Mouse (Mus musculus): ENCODE measurements at regions not wholly inside any gene's neighbourhood (a gene's known extent, or its start where the extent isn't known, plus 50 kb on each side); places are given as distances from the start of the nearest gene placed in this dataset.
A peak's percentile ranks its signal among the peaks of the same experiment; 100 is the strongest.

GRCm38 (mm10) chr7:136624496-136624895 lies 269.9 kb upstream of the Mgmt start:
- Histone ChIP-seq H3K4me2 (replicated peaks) (no peak overlapping the region), H3K9me3 (ENCODE audit: control insufficient read depth, low read length) (no peaks in the 10 kb centered on the region), H3K4me3 (replicated peaks; ENCODE audit: low read length) (no peak overlapping the region), H3K9ac (no peak overlapping the region), H3K4me1 (replicated peaks; ENCODE audit: control insufficient read depth, insufficient read depth, low read length) (no peaks in the 10 kb centered on the region), H3K27me3 (ENCODE audit: control insufficient read depth, insufficient read depth, low read length) (no peaks in the 10 kb centered on the region), H3K36me3 (replicated peaks; ENCODE audit: control insufficient read depth, insufficient read depth) (no peaks in the 10 kb centered on the region), H3K27ac (no peak overlapping the region)
- ATAC-seq (ENCODE audit: low FRiP score) = no peak
- DNase-seq (ENCODE audit: low spot score) = no peak
- 68% methylated on average over 4 of the region's 4 CpGs for WGBS

GRCm38 (mm10) chr7:136631089-136631488 lies 263.3 kb upstream of the Mgmt start:
- Histone ChIP-seq H3K9me3 (ENCODE audit: control insufficient read depth, low read length) (no peaks in the 10 kb centered on the region), H3K4me2 (replicated peaks) (no peak overlapping the region), H3K36me3 (replicated peaks; ENCODE audit: control insufficient read depth, insufficient read depth) (no peaks in the 10 kb centered on the region), H3K4me1 (replicated peaks; ENCODE audit: control insufficient read depth, insufficient read depth, low read length) (no peaks in the 10 kb centered on the region), H3K4me3 (replicated peaks; ENCODE audit: low read length) (no peak overlapping the region), H3K9ac (no peak overlapping the region), H3K27ac (no peak overlapping the region), H3K27me3 (ENCODE audit: control insufficient read depth, insufficient read depth, low read length) (no peaks in the 10 kb centered on the region)
- ATAC-seq (ENCODE audit: low FRiP score) (no peak), DNase-seq (ENCODE audit: low spot score) (peak; percentile 52)
- WGBS = 53% methylated on average over 3 of the region's 3 CpGs

GRCm38 (mm10) chr7:136640160-136640559 lies 254.3 kb upstream of the Mgmt start:
- Histone ChIP-seq H3K9ac (no peak overlapping the region), H3K27me3 (ENCODE audit: control insufficient read depth, insufficient read depth, low read length) (no peaks in the 10 kb centered on the region), H3K4me2 (replicated peaks) (no peak overlapping the region), H3K27ac (no peak overlapping the region), H3K4me3 (replicated peaks; ENCODE audit: low read length) (no peak overlapping the region), H3K9me3 (ENCODE audit: control insufficient read depth, low read length) (no peaks in the 10 kb centered on the region), H3K36me3 (replicated peaks; ENCODE audit: control insufficient read depth, insufficient read depth) (no peaks in the 10 kb centered on the region), H3K4me1 (replicated peaks; ENCODE audit: control insufficient read depth, insufficient read depth, low read length) (no peaks in the 10 kb centered on the region)
- DNase-seq (ENCODE audit: low spot score) (no peak), ATAC-seq (ENCODE audit: low FRiP score) (no peak)
- 36% methylated on average over 5 of the region's 5 CpGs for WGBS

- no peak for DNase-seq (ENCODE audit: low spot score)
- Histone ChIP-seq H3K4me3 (replicated peaks; ENCODE audit: low read length) (no peak overlapping the region), H3K36me3 (replicated peaks; ENCODE audit: control insufficient read depth, insufficient read depth) (no peaks in the 10 kb centered on the region), H3K9me3 (ENCODE audit: control insufficient read depth, low read length) (no peaks in the 10 kb centered on the region), H3K27me3 (ENCODE audit: control insufficient read depth, insufficient read depth, low read length) (no peaks in the 10 kb centered on the region), H3K4me1 (replicated peaks; ENCODE audit: control insufficient read depth, insufficient read depth, low read length) (no peaks in the 10 kb centered on the region), H3K4me2 (replicated peaks) (no peak overlapping the region), H3K9ac (no peak overlapping the region), H3K27ac (no peak overlapping the region)
- WGBS = 89% methylated on average over 7 of the region's 7 CpGs
- no peak for ATAC-seq (ENCODE audit: low FRiP score)
These were observed 253.6 kb upstream of the Mgmt start for GRCm38 (mm10) chr7:136640771-136641170.

- Histone ChIP-seq H3K27me3 (ENCODE audit: control insufficient read depth, insufficient read depth, low read length) (no peaks in the 10 kb centered on the region), H3K9me3 (ENCODE audit: control insufficient read depth, low read length) (0 out of 2 replicates have a peak, but pooled peaks cover 3% of the 10 kb centered on the region), H3K4me1 (replicated peaks; ENCODE audit: control insufficient read depth, insufficient read depth, low read length) (no peaks in the 10 kb centered on the region), H3K36me3 (replicated peaks; ENCODE audit: control insufficient read depth, insufficient read depth) (no peaks in the 10 kb centered on the region), H3K4me3 (replicated peaks; ENCODE audit: low read length) (no peak overlapping the region), H3K9ac (no peak overlapping the region), H3K27ac (no peak overlapping the region), H3K4me2 (replicated peaks) (no peak overlapping the region)
- no peak for ATAC-seq (ENCODE audit: low FRiP score)
- WGBS = 87% methylated on average over 4 of the region's 4 CpGs
- DNase-seq (ENCODE audit: low spot score) = no peak
These were observed 244.6 kb upstream of the Mgmt start for GRCm38 (mm10) chr7:136649796-136650195.

- H3K27me3 ChIP-seq (ENCODE audit: control insufficient read depth, insufficient read depth, low read length) = no peaks in the 10 kb centered on the region
- ATAC-seq (ENCODE audit: low FRiP score) (no peak), DNase-seq (ENCODE audit: low spot score) (no peak)
- H3K4me3 ChIP-seq (replicated peaks; ENCODE audit: low read length) = no peak overlapping the region
- H3K4me1 ChIP-seq (replicated peaks; ENCODE audit: control insufficient read depth, insufficient read depth, low read length) = no peaks in the 10 kb centered on the region; the same call in 1 of the 2 replicates
- no peak overlapping the region for H3K9ac ChIP-seq
- H3K27ac ChIP-seq = no peak overlapping the region
- H3K4me2 ChIP-seq (replicated peaks) = no peak overlapping the region
- no peaks in the 10 kb centered on the region for H3K9me3 ChIP-seq (ENCODE audit: control insufficient read depth, low read length)
- H3K36me3 ChIP-seq (replicated peaks; ENCODE audit: control insufficient read depth, insufficient read depth) = no peaks in the 10 kb centered on the region
These were observed 234.5 kb upstream of the Mgmt start for GRCm38 (mm10) chr7:136659930-136660329.

- H3K27ac ChIP-seq = no peak overlapping the region
- WGBS = 65% methylated on average over 2 of the region's 2 CpGs
These were observed 234.0 kb upstream of the Mgmt start for GRCm38 (mm10) chr7:136660401-136660800.

GRCm38 (mm10) chr7:136664424-136665082 lies 229.9 kb upstream of the Mgmt start:
- Histone ChIP-seq H3K4me1 (replicated peaks; ENCODE audit: control insufficient read depth, insufficient read depth, low read length) (no peaks in the 10 kb centered on the region; the same call in 1 of the 2 replicates), H3K27me3 (ENCODE audit: control insufficient read depth, insufficient read depth, low read length) (no peaks in the 10 kb centered on the region), H3K4me2 (replicated peaks) (no peak overlapping the region), H3K9me3 (ENCODE audit: control insufficient read depth, low read length) (no peaks in the 10 kb centered on the region), H3K27ac (no peak overlapping the region), H3K4me3 (replicated peaks; ENCODE audit: low read length) (no peak overlapping the region), H3K9ac (no peak overlapping the region), H3K36me3 (replicated peaks; ENCODE audit: control insufficient read depth, insufficient read depth) (no peaks in the 10 kb centered on the region)
- DNase-seq (ENCODE audit: low spot score) (no peak), ATAC-seq (ENCODE audit: low FRiP score) (no peak)
- WGBS = 67% methylated on average over 10 of the region's 10 CpGs

More at GRCm38 (mm10) chr7:136660401-136660800, 234.0 kb upstream of the Mgmt start:
- ATAC-seq (ENCODE audit: low FRiP score) (no peak), DNase-seq (ENCODE audit: low spot score) (no peak)
- Histone ChIP-seq H3K4me2 (replicated peaks) (no peak overlapping the region), H3K27me3 (ENCODE audit: control insufficient read depth, insufficient read depth, low read length) (no peaks in the 10 kb centered on the region), H3K9me3 (ENCODE audit: control insufficient read depth, low read length) (no peaks in the 10 kb centered on the region), H3K36me3 (replicated peaks; ENCODE audit: control insufficient read depth, insufficient read depth) (no peaks in the 10 kb centered on the region), H3K4me1 (replicated peaks; ENCODE audit: control insufficient read depth, insufficient read depth, low read length) (no peaks in the 10 kb centered on the region; the same call in 1 of the 2 replicates), H3K4me3 (replicated peaks; ENCODE audit: low read length) (no peak overlapping the region), H3K9ac (no peak overlapping the region)

GRCm38 (mm10) chr7:136665901-136666300 lies 228.5 kb upstream of the Mgmt start:
- H3K4me2 ChIP-seq (replicated peaks) = no peak overlapping the region
- H3K9me3 ChIP-seq (ENCODE audit: control insufficient read depth, low read length) = no peaks in the 10 kb centered on the region
- H3K9ac ChIP-seq = no peak overlapping the region
- no peaks in the 10 kb centered on the region for H3K27me3 ChIP-seq (ENCODE audit: control insufficient read depth, insufficient read depth, low read length)
- ATAC-seq (ENCODE audit: low FRiP score) (no peak), DNase-seq (ENCODE audit: low spot score) (no peak)
- no peaks in the 10 kb centered on the region; the same call in 1 of the 2 replicates for H3K4me1 ChIP-seq (replicated peaks; ENCODE audit: control insufficient read depth, insufficient read depth, low read length)
- WGBS = 90% methylated on average over 2 of the region's 2 CpGs
- no peaks in the 10 kb centered on the region for H3K36me3 ChIP-seq (replicated peaks; ENCODE audit: control insufficient read depth, insufficient read depth)
- H3K4me3 ChIP-seq (replicated peaks; ENCODE audit: low read length) = no peak overlapping the region
- H3K27ac ChIP-seq = no peak overlapping the region

GRCm38 (mm10) chr7:136666707-136667106 lies 227.7 kb upstream of the Mgmt start:
- Histone ChIP-seq H3K9ac (no peak overlapping the region), H3K4me2 (replicated peaks) (no peak overlapping the region), H3K27ac (no peak overlapping the region), H3K4me1 (replicated peaks; ENCODE audit: control insufficient read depth, insufficient read depth, low read length) (no peaks in the 10 kb centered on the region; the same call in 1 of the 2 replicates), H3K9me3 (ENCODE audit: control insufficient read depth, low read length) (no peaks in the 10 kb centered on the region), H3K4me3 (replicated peaks; ENCODE audit: low read length) (no peak overlapping the region), H3K36me3 (replicated peaks; ENCODE audit: control insufficient read depth, insufficient read depth) (no peaks in the 10 kb centered on the region), H3K27me3 (ENCODE audit: control insufficient read depth, insufficient read depth, low read length) (no peaks in the 10 kb centered on the region)
- ATAC-seq (ENCODE audit: low FRiP score) (no peak), DNase-seq (ENCODE audit: low spot score) (no peak)
- WGBS = 13% methylated on average over 6 of the region's 6 CpGs
